Mouse (Mus musculus): ENCODE results near the gene Golga7b.
A peak's percentile ranks its signal among the peaks of the same experiment; 100 is the strongest.

The Golga7b gene

DNA sequence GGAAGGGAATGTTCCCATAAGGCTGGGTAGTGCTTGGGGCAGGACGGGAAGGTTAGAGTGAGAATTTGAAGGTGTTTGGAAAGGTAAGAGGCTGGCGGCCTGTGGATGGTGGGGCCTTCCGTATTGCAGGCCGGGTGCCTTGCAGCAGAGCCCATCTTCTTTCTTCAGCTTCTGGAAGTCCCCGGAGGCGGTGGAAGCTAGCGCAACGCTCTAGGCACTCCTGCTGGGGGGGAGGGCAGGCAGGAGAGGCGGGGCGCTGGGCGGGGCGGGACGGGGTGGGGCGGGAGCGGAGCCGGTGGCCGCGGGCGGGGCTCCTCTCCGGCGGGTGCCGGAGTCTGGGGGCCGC lies 8.0 kb downstream of the Golga7b start:
- peak; percentile 73 for DNase-seq

- DNase-seq: peak; percentile 73
Measured at GRCm38 (mm10) chr19:42255784-42256610, 8.6 kb downstream of the Golga7b start.

DNA sequence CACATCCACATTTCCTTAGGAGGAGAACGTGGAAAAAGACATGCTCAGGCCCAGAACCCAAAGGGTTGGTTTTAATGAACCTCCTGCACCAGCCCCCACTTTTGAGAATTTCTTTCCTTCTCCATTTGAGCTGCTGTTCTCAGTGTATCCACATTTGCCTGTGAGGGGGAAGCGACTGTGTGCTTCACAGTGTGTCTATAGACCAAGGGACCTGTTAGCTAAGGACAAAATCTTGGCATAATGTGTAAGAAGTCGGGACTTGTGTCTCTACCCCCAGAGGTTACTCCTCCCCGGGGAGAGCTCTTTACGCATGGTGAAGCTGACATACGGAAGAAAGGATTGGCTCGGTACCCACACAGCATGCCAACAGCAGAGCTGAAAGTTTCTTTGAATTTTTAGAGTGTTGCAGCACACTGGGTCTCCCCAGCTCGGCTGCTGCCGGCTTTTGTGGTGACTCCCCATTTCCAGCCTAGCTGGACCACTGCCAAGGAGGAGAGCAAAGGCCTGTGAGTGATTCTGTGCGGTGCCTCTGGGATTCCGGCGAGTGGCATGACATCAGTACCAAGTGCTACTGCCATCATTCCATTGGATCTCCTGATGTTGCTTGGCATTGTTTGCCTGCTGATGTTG lies 9.4 kb downstream of the Golga7b start:
- DNase-seq: peak; percentile 52

GRCm38 (mm10) chr19:42257241-42257635 lies 9.9 kb downstream of the Golga7b start:
- no peak for DNase-seq

DNA sequence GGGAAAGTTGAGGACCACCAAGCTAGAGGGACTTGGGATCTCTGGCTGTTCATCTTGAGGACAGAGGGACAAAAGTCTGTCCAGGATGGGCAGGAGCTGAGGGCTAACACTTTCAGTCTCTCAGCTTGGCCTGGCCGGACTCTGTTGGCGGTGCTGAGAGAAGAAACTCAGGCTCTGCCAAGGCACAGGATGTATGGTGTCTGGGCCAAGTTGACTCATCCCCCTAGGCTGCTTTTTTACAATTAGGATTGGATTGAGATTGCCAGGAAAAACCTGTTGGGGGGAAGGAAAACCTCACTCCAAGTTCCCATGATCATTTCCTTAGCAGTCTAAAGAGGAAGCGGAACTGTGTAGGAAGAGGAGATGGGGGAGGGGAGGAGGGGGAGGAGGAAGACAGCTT lies 10.7 kb downstream of the Golga7b start:
- no peak for DNase-seq

- no peak for DNase-seq
Measured at GRCm38 (mm10) chr19:42258596-42258995, 11.2 kb downstream of the Golga7b start.

- no peak for DNase-seq
Measured at GRCm38 (mm10) chr19:42260486-42260885, 13.1 kb downstream of the Golga7b start.

DNA sequence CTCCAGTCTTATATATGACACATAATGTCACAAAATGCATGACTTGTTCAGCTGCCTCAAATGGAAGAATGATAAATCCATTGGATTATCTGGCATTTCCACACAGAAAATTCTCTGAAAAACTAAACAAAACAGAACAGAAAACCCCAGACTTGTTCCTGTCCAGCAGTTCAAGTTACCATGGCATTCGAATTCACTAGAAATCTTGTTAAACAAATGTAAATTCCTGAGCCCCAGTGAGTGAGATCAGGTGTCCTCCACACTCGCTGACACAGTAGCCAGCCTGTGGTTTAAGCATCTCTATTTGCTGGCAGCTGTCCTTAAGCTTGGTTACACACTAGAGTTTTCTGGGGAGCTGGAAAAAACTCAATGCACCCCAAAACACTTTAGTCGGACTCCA lies 16.1 kb downstream of the Golga7b start:
- no peak for DNase-seq

DNA sequence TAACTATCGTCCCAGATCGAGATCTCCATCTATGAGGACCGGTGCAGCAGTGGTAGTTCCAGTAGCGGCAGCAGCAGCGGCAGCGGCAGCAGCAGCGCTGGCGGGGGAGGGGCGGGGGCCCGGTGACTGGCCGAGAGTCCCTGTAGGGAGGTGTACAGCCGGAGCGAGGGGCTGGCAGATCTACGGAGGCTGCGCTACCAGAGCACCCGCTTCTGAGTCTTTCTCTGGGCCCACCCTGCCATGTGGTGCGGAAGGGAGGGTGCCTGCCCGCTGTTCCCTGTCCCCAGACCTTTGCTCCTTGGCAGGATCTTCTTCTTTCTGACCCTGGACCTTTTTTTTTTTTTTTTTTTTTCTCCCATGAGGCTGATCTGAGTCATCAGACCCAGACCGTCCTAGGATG lies 21.0 kb downstream of the Golga7b start:
- DNase-seq: peak; percentile 46

DNA sequence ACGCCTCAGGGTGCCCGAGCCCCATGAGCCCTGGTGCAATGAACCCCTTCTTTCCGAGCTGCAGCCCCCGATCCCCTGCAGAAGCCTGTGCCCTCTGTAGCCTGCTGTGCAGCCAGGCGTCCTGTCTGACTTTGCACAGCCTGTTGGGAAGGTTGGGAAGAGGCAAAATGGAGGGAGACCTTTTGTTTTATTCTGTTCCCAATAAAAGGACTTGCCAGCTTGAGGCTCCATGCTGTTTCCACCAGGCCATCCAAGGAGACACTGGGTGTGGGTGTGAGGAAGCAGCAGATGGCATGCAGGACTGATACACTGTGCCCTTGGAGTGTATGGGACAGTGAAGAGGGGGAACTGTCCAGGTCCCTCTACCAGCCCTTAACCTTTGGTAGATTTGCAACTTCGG lies 22.7 kb downstream of the Golga7b start:
- no peak for DNase-seq

DNA sequence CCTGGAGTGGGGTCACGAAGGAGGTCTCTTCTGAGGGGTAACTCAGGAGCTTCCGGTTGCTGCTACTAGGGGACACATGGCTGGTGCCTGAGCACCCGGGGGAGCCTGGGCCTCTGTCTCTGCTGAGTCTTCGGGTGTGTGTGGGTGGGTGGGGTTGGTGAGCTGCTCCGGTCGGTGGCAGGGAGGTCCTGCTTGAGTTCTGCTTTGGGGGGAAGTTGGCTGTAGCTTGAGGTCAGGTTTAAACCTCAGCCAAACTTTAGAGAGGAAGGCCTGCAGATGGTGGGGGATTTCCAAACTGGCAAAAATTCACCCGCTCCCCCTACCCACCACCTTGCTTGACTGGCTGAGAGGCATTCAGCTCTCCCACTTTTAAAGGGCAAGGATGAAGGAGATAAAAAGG lies 23.8 kb downstream of the Golga7b start:
- DNase-seq: no peak

GRCm38 (mm10) chr19:42272003-42272963 lies 24.9 kb downstream of the Golga7b start:
- DNase-seq: peak; percentile 96

DNA sequence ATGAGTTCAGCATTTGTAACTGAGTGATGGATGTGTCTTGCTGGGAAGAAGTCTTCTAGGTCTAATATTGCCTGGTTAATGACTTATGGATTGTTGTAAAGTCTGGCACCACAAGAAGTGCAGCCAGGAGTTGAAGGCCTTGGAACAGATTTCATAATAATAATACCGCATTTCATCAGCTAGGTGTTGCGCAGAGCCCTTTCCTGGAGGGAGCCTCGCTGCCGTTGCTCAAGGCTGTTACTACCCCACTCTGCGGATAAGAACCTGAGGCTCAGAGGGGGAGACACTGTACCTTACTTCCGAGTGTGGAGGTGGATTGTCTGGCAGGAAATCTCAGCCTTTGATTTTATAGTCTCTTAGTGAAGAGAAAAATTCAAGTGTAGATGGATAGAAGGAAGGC lies 29.9 kb downstream of the Golga7b start:
- DNase-seq: no peak

DNA sequence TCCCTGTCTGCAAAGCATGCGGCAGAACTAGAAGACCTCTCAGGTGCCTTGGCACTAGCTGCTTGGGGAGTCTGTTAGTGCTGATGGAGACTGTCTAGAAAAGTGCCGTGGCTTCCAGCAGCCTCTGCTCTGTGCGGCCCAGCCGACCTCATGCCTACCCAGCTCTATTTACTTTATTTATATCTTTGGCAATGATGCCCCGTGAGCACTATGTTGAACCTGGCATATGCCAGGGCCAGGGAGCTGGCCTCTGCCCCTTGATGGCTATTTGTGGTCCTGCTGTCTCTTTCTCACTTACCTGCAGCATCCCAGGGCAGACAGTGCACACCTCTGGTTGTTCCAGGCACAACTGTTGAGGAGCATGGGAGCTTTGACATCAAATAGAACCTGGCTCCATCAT lies 31.1 kb downstream of the Golga7b start:
- DNase-seq: no peak

DNA sequence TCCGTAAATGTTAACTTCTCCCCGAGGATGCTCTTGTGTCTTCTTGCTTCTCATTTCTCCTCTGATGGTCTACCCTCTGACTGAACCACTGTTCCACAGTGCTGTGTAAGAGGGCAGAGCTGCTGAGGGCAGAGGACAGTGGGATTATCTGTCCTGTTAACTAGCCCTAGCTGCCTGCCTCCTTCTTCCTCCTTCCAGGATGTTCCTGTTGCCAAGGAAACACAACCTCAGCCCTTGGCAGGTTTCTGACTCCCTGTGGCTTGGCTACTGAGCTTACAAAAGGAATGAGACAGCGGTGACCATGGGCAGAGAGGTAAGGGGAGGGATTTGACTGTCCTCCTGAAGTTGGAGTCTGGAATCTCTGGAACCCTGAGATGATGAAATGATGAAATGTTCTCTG lies 32.2 kb downstream of the Golga7b start:
- DNase-seq: no peak

DNA sequence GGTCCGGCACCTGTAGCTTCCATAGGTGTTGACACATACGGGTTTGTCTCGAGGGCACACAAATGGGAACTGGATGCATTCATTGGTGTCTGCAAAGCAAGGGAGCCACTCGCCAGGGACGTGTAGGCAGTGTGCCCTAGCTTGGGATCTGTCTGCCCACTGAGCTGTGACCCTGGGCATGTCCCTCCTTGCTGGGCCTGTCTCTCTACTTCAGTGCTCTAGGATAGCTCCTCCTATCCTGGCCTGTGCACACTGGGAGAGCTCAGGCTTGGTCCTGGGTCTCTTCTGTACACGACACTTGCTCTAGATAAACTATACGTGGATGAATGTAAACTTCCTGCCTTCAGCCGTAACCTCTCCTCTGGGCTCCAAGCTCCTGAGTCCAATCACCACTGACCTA lies 36.8 kb downstream of the Golga7b start:
- no peak for DNase-seq

DNA sequence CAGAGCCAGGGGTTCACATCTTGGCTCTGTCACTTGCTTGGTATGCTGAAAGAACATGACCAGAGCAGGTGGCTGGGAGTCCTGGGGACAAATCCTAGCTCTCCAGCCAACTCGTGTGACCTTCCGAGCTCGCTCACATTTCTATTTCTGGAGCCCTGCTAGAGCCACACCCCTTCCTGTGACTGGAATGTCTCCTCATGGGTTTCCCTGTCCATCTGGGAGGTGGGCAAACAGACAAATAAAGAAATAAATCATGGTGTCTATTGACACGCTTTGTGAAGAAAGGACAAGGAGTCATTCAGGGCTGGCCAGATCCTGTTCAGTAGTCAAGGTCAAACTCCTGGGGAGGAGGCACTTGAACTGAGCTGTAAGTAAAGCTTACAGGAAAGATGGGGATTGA lies 41.0 kb downstream of the Golga7b start:
- DNase-seq: no peak

GRCm38 (mm10) chr19:42290954-42291661 lies 43.7 kb downstream of the Golga7b start:
- DNase-seq: no peak

DNA sequence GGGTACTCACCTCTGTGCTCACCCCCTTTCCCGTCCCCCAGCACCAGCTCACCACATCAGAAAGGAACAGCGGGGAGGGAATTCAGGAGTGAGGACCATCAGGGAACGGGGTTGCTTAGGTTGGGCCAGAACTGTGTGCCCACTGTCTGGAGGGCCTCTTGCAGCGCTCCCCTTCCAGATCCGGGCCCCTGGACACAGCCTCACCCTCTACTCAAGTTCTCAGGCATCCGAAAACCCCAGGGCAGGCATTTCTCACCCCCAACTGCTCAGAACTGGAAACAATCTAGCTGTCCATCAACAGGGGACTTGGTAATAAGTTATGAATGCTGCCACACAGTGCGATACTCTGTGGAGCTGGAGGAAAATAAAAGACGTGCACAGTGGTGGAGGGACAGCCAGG lies 44.7 kb downstream of the Golga7b start:
- no peak for DNase-seq

DNA sequence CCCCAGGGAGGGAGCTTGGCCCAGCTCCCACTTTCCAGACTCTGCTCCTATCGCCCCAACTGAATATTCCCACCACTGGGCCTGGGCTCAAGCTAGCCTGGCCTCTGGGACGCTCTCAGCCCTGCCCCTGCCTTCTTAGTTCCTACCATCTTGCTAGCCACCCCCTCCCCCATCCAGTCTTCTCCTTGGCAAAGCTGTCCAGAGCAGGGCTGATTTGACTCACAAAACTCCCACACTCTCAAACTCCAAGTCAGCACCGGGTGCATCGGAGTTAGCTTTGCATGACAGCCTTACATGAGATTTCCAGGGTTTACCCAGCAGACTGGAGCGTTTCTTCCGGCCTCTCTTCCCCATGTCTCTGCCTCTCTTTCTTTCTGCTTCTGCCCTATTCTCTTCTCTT lies 45.8 kb downstream of the Golga7b start:
- DNase-seq: no peak

GRCm38 (mm10) chr19:42303210-42303813 lies 55.9 kb downstream of the Golga7b start:
- no peak for DNase-seq

GRCm38 (mm10) chr19:42304506-42304905 lies 57.1 kb downstream of the Golga7b start:
- DNase-seq: no peak
